Mouse (Mus musculus) olfactory bulb, adult 2 months (tissue): Measurements from ENCODE around the gene Doc2b. TPM values are rescaled to one million over a fixed set of nuclear protein-coding genes. Genes with fewer than 3 reads are reported as not detected.
A peak's percentile ranks its signal among the peaks of the same experiment; 100 is the strongest.

ENCODE experiments used
- H3K27ac ChIP-seq: fragments of 200-500 bp; 2 replicates; pipeline ENCODE4 v1.5.1; 2012; ENCODE audit warnings: low read depth, low read length; ENCODE audit not compliant: insufficient read depth
- H3K4me1 ChIP-seq: fragments of 200-500 bp; 2 replicates; pipeline ENCODE4 v1.6.1; 2012; ENCODE audit warnings: low read length; ENCODE audit not compliant: control insufficient read depth, insufficient read depth
- H3K4me3 ChIP-seq: fragments of 200-500 bp; 2 replicates; pipeline ENCODE4 v1.5.1; 2012; ENCODE audit warnings: mild to moderate bottlenecking, low read depth, low read length, moderate library complexity; ENCODE audit not compliant: insufficient read depth
- CTCF ChIP-seq: fragments of 200-500 bp; IDR thresholded peaks from 2 replicates; pipeline ENCODE4 v1.5.1; 2012; ENCODE audit warnings: low read depth, mild to moderate bottlenecking, low read length, moderate library complexity; ENCODE audit not compliant: insufficient read depth
- POLR2A ChIP-seq: fragments of 200-500 bp; IDR thresholded peaks from 2 replicates; pipeline ENCODE4 v1.6.1; 2012; ENCODE audit warnings: mild to moderate bottlenecking, low read depth, low read length, moderate library complexity; ENCODE audit not compliant: insufficient read depth
- WGBS: fragments of 180-500 bp; shearing (Covaris S2); methylation state at CpG from one replicate; pipeline ENCODE4 v1.1.7; 2018; 5-methylcytosine and 5-hydroxymethylcytosine counted together
- polyA plus RNA-seq: library from polyadenylated mRNA; stranded (reverse); fragments of >200 nt; gene quantifications from 2 replicates; pipeline ENCODE4 v1.2.4, GENCODE M21; 2012; ENCODE audit warnings: low replicate concordance; ENCODE audit not compliant: missing spikeins, insufficient read depth, insufficient read length

Doc2b gene
- polyA plus RNA-seq = not detected in 2 replicates

GRCm38 (mm10) chr11:75796029-75796445 lies at the start of gene Doc2b:
Gene Doc2b (minus strand): TSS chr11:75796049.
- peaks cover 9% of the 10 kb centered on the region; the same call in 1 of the 2 replicates for H3K4me1 ChIP-seq
- H3K4me3 ChIP-seq = peak within 1 kb of the TSS; percentile 57
- TF ChIP-seq POLR2A (no peak), CTCF (no peak)
- 3% methylated on average over 37 of the region's 37 CpGs for WGBS
- no peak within 1 kb of the TSS for H3K27ac ChIP-seq

GRCm38 (mm10) chr11:75842904-75843619 lies 47.2 kb upstream of the Doc2b start:
- TF ChIP-seq POLR2A (no peak), CTCF (no peak)
- Histone ChIP-seq H3K4me3 (no peak overlapping the region), H3K27ac (no peak overlapping the region), H3K4me1 (peaks cover 22% of the 10 kb centered on the region)
- WGBS = 91% methylated on average over 4 of the region's 4 CpGs

- no peak overlapping the region for H3K27ac ChIP-seq
- H3K4me1 ChIP-seq = peaks cover 18% of the 10 kb centered on the region
- no peak overlapping the region for H3K4me3 ChIP-seq
- TF ChIP-seq POLR2A (no peak), CTCF (no peak)
- WGBS = 93% methylated on average over 3 of the region's 3 CpGs
Observed at GRCm38 (mm10) chr11:75841503-75841902, 45.7 kb upstream of the Doc2b start.

- Histone ChIP-seq H3K4me1 (peaks cover 9% of the 10 kb centered on the region), H3K27ac (no peak overlapping the region), H3K4me3 (no peak overlapping the region)
- TF ChIP-seq POLR2A (no peak), CTCF (no peak)
- WGBS = 79% methylated on average over 12 of the region's 12 CpGs
Observed at GRCm38 (mm10) chr11:75839536-75840430, 43.9 kb upstream of the Doc2b start.

GRCm38 (mm10) chr11:75838861-75839426 lies 43.1 kb upstream of the Doc2b start:
- Histone ChIP-seq H3K4me3 (no peak overlapping the region), H3K27ac (no peak overlapping the region), H3K4me1 (peaks cover 9% of the 10 kb centered on the region)
- 92% methylated on average over 10 of the region's 10 CpGs for WGBS
- TF ChIP-seq CTCF (no peak), POLR2A (no peak)

GRCm38 (mm10) chr11:75836240-75836610 lies 40.4 kb upstream of the Doc2b start:
- Histone ChIP-seq H3K27ac (no peak overlapping the region), H3K4me3 (no peak overlapping the region), H3K4me1 (peaks cover 9% of the 10 kb centered on the region)
- 78% methylated on average over 11 of the region's 11 CpGs for WGBS
- TF ChIP-seq CTCF (no peak), POLR2A (no peak)

GRCm38 (mm10) chr11:75835587-75836239 lies 39.9 kb upstream of the Doc2b start:
- Histone ChIP-seq H3K4me1 (peaks cover 9% of the 10 kb centered on the region), H3K27ac (no peak overlapping the region), H3K4me3 (no peak overlapping the region)
- WGBS = 76% methylated on average over 11 of the region's 11 CpGs
- TF ChIP-seq POLR2A (no peak), CTCF (no peak)

GRCm38 (mm10) chr11:75833081-75833480 lies 37.2 kb upstream of the Doc2b start:
- TF ChIP-seq CTCF (no peak), POLR2A (no peak)
- Histone ChIP-seq H3K4me3 (no peak overlapping the region), H3K4me1 (no peaks in the 10 kb centered on the region; the same call in 1 of the 2 replicates), H3K27ac (no peak overlapping the region)
- 92% methylated on average over 6 of the region's 6 CpGs for WGBS

- no peak for TF ChIP-seq POLR2A
- no peak for TF ChIP-seq CTCF
- no peak overlapping the region for H3K27ac ChIP-seq
- WGBS = 96% methylated on average over 3 of the region's 3 CpGs
- H3K4me1 ChIP-seq = no peaks in the 10 kb centered on the region
- no peak overlapping the region for H3K4me3 ChIP-seq
Observed at GRCm38 (mm10) chr11:75830386-75830785, 34.5 kb upstream of the Doc2b start.
